Mouse (Mus musculus) myocyte (in vitro differentiated cells): Measurements from ENCODE around the gene Ppfia3. TPM values are rescaled to one million over a fixed set of nuclear protein-coding genes. Genes with fewer than 3 reads are reported as not detected.
"Not testable (repeated sequence)": the region's sequence is repeated elsewhere in the genome, so short reads cannot be mapped to it uniquely, and the experiment has no call there.

Source experiments
- H3K27me3 ChIP-seq: one replicate; pipeline ENCODE4 v1.6.1; 2011; ENCODE audit not compliant: control insufficient read depth, insufficient read depth, insufficient read length
- H3K36me3 ChIP-seq: one replicate; pipeline ENCODE4 v1.6.1; 2011; ENCODE audit not compliant: control insufficient read depth, insufficient read depth
- H3K4me2 ChIP-seq: one replicate; pipeline ENCODE4 v1.6.1; 2011; ENCODE audit warnings: low read depth, control low read depth
- H3K4me3 ChIP-seq: one replicate; pipeline ENCODE4 v1.5.1; 2011; ENCODE audit warnings: mild to moderate bottlenecking, control low read depth, moderate library complexity
- H3K79me2 ChIP-seq: one replicate; pipeline ENCODE4 v1.6.1; 2011; ENCODE audit not compliant: control insufficient read depth, insufficient read depth
- H3ac ChIP-seq: one replicate; pipeline ENCODE4 v1.6.1; 2011; ENCODE audit not compliant: control insufficient read depth, insufficient read length
- CEBPB ChIP-seq: IDR thresholded peaks from 2 replicates; pipeline ENCODE4 v1.6.1; 2011; ENCODE audit warnings: mild to moderate bottlenecking, moderate library complexity; ENCODE audit not compliant: poor library complexity, insufficient read depth, severe bottlenecking
- E2F4 ChIP-seq: IDR thresholded peaks from one replicate; pipeline ENCODE4 v1.6.1; 2011; ENCODE audit warnings: mild to moderate bottlenecking, control low read depth, moderate library complexity; ENCODE audit not compliant: insufficient read depth
- MAX ChIP-seq: IDR thresholded peaks from one replicate; pipeline ENCODE4 v1.6.1; 2011; ENCODE audit warnings: low read depth, mild to moderate bottlenecking, control low read depth
- MYOD1 ChIP-seq, 3 experiments: IDR thresholded peaks; one replicate each; pipeline ENCODE4 v1.6.1; 2011; ENCODE audit warnings: control low read depth in 2 of 3, low read depth in 2 of 3, mild to moderate bottlenecking in 2 of 3, moderate library complexity in 1 of 3; ENCODE audit not compliant: insufficient read length in 2 of 3, control insufficient read depth in 1 of 3
- MYOG ChIP-seq, 3 experiments: IDR thresholded peaks; one replicate each; pipeline ENCODE4 v1.6.1; 2011; ENCODE audit warnings: control low read depth in 2 of 3, low read depth in 2 of 3, mild to moderate bottlenecking in 2 of 3; ENCODE audit not compliant: insufficient read length in 2 of 3, control insufficient read depth in 1 of 3, insufficient read depth in 1 of 3
- POLR2A ChIP-seq: IDR thresholded peaks from one replicate; pipeline ENCODE4 v1.6.1; 2011; ENCODE audit warnings: low read depth, mild to moderate bottlenecking, control low read depth, moderate library complexity; ENCODE audit not compliant: insufficient read length
- POLR2AphosphoS2 ChIP-seq: IDR thresholded peaks from one replicate; pipeline ENCODE4 v1.6.1; 2011; ENCODE audit warnings: low read depth, control low read depth; ENCODE audit not compliant: insufficient read length
- REST ChIP-seq: IDR thresholded peaks from one replicate; pipeline ENCODE4 v1.6.1; 2011; ENCODE audit warnings: mild to moderate bottlenecking, control low read depth, moderate library complexity; ENCODE audit not compliant: insufficient read depth, insufficient read length
- SRF ChIP-seq: IDR thresholded peaks from one replicate; pipeline ENCODE4 v1.6.1; 2011; ENCODE audit warnings: low read depth; ENCODE audit not compliant: control insufficient read depth, insufficient read length
- TCF12 ChIP-seq: IDR thresholded peaks from one replicate; pipeline ENCODE4 v1.6.1; 2011; ENCODE audit warnings: mild to moderate bottlenecking, control low read depth; ENCODE audit not compliant: poor library complexity, insufficient read depth, severe bottlenecking
- TCF3 ChIP-seq: IDR thresholded peaks from one replicate; pipeline ENCODE4 v1.6.1; 2011; ENCODE audit warnings: low read depth, control low read depth; ENCODE audit not compliant: insufficient read length
- USF1 ChIP-seq: IDR thresholded peaks from one replicate; pipeline ENCODE4 v1.6.1; 2011; ENCODE audit warnings: low read depth, mild to moderate bottlenecking, control low read depth, moderate library complexity
- polyA plus RNA-seq: library from polyadenylated mRNA; unstranded; fragments of >200 nt; fragmentation: generic; extraction: Trizol; gene quantifications from one replicate; pipeline ENCODE4 v1.2.1, GENCODE M21; 2012; ENCODE audit warnings: missing spikeins

Gene Ppfia3
- polyA plus RNA-seq, 1 experiment = 6.6 TPM

DNA sequence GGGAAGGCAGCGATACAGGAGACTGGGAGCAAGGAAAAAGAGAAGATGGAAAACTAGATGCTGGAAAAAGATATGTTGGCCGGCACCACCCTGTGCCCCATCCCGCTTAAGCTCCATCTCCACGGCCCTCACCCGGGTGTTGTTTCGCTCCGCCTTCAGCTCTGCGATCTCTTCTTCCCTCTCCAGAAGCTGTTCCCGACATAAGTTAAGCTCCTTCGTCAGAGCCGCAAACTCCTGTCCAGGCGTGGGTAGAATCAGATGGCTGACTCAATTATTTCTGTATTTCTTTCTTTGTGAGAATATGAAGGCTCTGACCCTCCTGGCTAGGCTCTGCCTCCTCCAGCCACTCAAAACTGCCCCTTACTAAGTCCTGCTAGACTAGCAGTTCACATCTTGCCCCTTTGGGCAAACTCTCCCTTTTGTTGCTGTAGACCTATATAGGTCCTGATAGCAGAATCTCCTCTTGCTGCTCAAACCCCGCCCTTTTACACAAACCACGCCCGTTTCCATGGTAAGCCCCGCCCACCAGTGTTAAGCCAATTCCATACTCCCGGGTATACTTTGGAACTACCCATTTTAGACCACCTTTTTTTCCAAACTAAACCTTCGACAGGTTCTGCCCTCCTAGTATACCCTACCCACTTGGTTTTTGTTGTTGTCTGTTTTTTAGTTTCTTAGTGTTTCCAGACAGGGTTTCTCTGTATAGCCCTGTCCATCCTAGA is 6.3 kb downstream of the Ppfia3 start:
- Histone ChIP-seq H3K36me3 (no peaks in the 10 kb centered on the region), H3ac (no peak overlapping the region), H3K79me2 (no peaks in the 10 kb centered on the region), H3K27me3 (peaks cover 7% of the 10 kb centered on the region), H3K4me3 (no peak overlapping the region), H3K4me2 (no peak overlapping the region)
- TF ChIP-seq POLR2AphosphoS2 (no peak), E2F4 (no peak), CEBPB (no peak), USF1 (no peak), REST (no peak), POLR2A (no peak), TCF3 (no peak), TCF12 (no peak), MAX (no peak)

DNA sequence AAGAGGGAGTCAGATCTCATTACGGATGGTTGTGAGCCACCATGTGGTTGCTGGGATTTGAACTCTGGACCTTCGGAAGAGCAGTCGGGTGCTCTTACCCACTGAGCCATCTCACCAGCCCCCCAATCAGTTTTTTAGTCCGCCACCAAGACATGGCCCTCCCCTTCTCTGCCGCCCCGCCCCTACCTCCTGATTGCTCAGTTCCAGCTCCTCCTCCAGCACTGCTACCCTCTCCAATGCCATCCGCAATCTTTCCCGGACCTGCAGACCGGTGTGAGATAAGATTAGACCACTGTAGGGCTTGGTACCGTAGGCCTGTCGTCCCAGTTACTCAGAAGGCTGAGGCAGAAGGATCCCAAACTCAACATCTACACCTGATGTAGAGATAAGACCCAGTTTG is 7.7 kb downstream of the Ppfia3 start:
- H3K27me3 ChIP-seq, H3ac ChIP-seq, H3K4me3 ChIP-seq, H3K4me2 ChIP-seq, H3K79me2 ChIP-seq, H3K36me3 ChIP-seq: not testable (repeated sequence)

DNA sequence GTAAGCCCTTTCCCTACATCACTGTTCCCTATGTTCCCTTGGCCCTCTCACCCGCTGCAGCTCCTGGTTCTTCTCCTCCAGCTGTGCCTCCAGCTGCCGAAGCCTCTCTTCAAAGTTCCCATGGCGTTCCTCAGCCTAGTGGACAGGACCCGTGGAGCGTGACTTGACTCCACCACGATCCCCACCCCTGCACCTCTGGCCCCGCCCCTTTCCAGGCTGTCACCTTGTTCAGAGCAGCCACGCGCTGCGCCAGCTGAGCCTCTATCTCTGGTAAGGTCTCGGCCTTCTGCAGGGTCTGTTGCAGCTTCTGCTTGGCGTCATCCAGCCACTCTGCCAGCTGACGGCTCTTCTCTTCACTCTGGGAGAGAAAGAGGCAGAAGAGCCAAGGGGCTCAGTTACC is 10.7 kb downstream of the Ppfia3 start:
- H3K27me3 ChIP-seq = no peaks in the 10 kb centered on the region
- H3K4me2 ChIP-seq = no peak overlapping the region
- no peak overlapping the region for H3ac ChIP-seq
- no peaks in the 10 kb centered on the region for H3K79me2 ChIP-seq
- no peak overlapping the region for H3K4me3 ChIP-seq
- TF ChIP-seq MYOD1 (IDR thresholded peaks at IDR 0.05; ENCODE audit: control insufficient read depth in 1 of 3, insufficient read length in 2 of 3, low read depth in 2 of 3) (no peak), MAX (no peak), REST (no peak), SRF (no peak), E2F4 (no peak), TCF12 (no peak), POLR2AphosphoS2 (no peak), POLR2A (no peak), TCF3 (no peak), MYOG (IDR thresholded peaks at IDR 0.05; ENCODE audit: control insufficient read depth in 1 of 3, insufficient read depth in 1 of 3, insufficient read length in 2 of 3, low read depth in 2 of 3) (no peak), USF1 (no peak), CEBPB (no peak)
- H3K36me3 ChIP-seq = no peaks in the 10 kb centered on the region

DNA sequence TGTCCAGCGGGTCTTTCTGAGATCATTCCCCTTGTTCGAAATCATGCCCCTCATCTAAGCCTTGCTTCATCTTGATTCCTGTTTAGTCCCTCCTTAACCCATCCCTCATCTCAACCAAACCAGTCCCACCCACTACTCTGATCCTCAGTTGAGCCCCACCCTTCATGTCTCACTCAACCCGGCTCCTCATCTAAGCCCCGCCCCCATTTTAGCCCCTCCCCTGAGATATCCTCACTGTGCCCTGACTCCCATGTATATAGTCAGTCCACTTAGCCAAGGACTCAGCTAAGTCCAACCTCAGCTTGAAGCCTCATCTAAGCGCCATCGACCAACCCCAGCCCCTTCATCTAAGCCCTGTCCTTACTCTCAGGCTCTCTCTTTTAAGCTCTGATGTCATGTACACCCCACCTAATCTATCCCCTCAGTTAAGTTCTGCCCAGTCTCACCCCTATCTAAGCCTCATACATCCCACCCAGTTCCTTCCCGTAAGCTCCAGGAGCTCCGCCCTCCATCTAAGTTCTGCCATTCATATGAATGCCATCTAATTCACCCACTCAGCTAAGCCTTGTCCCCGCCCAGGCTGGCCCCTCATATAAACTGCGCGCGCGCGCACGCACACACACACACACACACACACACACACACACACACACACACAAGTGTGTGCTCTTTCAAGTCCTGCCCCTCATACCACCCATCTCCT is 11.3 kb downstream of the Ppfia3 start:
- H3K36me3 ChIP-seq = no peaks in the 10 kb centered on the region
- H3ac ChIP-seq = no peak overlapping the region
- H3K79me2 ChIP-seq = no peaks in the 10 kb centered on the region
- no peak overlapping the region for H3K4me3 ChIP-seq
- H3K27me3 ChIP-seq = no peaks in the 10 kb centered on the region
- H3K4me2 ChIP-seq = no peak overlapping the region
- TF ChIP-seq MYOD1 (IDR thresholded peaks at IDR 0.05; ENCODE audit: control insufficient read depth in 1 of 3, insufficient read length in 2 of 3, low read depth in 2 of 3) = no peak
- no peak for TF ChIP-seq TCF3
- no peak for TF ChIP-seq TCF12

DNA sequence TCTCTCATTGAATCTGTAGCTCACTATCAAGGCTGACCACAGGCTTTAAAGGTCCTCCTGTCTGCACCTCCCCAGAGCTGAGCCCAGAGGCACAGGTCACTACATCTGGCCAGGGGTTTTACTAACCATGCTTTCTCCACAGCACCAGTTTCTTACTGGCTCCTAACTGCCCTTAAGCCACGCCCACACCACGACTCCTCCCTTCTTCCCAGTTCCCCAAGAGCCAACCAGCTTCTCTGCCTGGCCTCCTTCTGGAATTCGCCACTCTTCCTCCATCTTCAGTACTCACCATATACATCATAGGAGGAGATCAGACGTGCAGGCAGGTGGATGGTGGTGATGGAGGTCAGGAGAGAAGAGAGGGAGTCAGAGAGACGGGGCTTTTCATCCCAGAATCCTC is 13.8 kb downstream of the Ppfia3 start:
- Histone ChIP-seq H3K4me3 (no peak overlapping the region), H3K36me3 (no peaks in the 10 kb centered on the region), H3ac (no peak overlapping the region), H3K4me2 (no peak overlapping the region), H3K27me3 (no peaks in the 10 kb centered on the region), H3K79me2 (no peaks in the 10 kb centered on the region)
- TF ChIP-seq E2F4 (no peak), MAX (no peak), CEBPB (no peak), TCF3 (no peak), TCF12 (no peak), POLR2AphosphoS2 (no peak), SRF (no peak), MYOD1 (IDR thresholded peaks at IDR 0.05; ENCODE audit: control insufficient read depth in 1 of 3, insufficient read length in 2 of 3, low read depth in 2 of 3) (no peak), MYOG (IDR thresholded peaks at IDR 0.05; ENCODE audit: control insufficient read depth in 1 of 3, insufficient read depth in 1 of 3, insufficient read length in 2 of 3, low read depth in 2 of 3) (no peak), REST (no peak), POLR2A (no peak), USF1 (no peak)
